Mouse (Mus musculus) CD8-positive naive resting alpha-beta T cell, adult 2 months (primary cell): ENCODE measurements around the gene BC017158.

Source experiments
- DNase-seq, 2 experiments: peaks; one replicate each; pipeline ENCODE4 v3.0.0; 2022; ENCODE audit warnings: low read depth in 2 of 2, low spot score in 2 of 2

The BC017158 gene

GRCm38 (mm10) chr7:128309776-128310175, 11.8 kb upstream of the BC017158 start:
- DNase-seq, result no peak

- no peak for DNase-seq
Observed at GRCm38 (mm10) chr7:128309216-128309615, 11.2 kb upstream of the BC017158 start.

- DNase-seq, result no peak
Observed at GRCm38 (mm10) chr7:128307851-128308250, 9.9 kb upstream of the BC017158 start.

GRCm38 (mm10) chr7:128304907-128305306, 6.9 kb upstream of the BC017158 start:
- no peak for DNase-seq

- no peak for DNase-seq
Observed at GRCm38 (mm10) chr7:128304198-128304597, 6.2 kb upstream of the BC017158 start.

- DNase-seq, result no peak
Observed at GRCm38 (mm10) chr7:128302151-128302550, 4.2 kb upstream of the BC017158 start.

- no peak for DNase-seq
Observed at GRCm38 (mm10) chr7:128300952-128301351, 3.0 kb upstream of the BC017158 start.

GRCm38 (mm10) chr7:128298481-128299342, 742 bp upstream of the BC017158 start:
- DNase-seq, result no peak

- DNase-seq, result no peak
Observed at GRCm38 (mm10) chr7:128297291-128297616, 716 bp downstream of the BC017158 start.

- no peak for DNase-seq
Observed at GRCm38 (mm10) chr7:128296514-128296913, 1.5 kb downstream of the BC017158 start.

- DNase-seq, result no peak
Observed at GRCm38 (mm10) chr7:128294785-128295184, 3.2 kb downstream of the BC017158 start.

- no peak for DNase-seq
Observed at GRCm38 (mm10) chr7:128288923-128289544, 8.9 kb downstream of the BC017158 start.

- DNase-seq, result no peak
Observed at GRCm38 (mm10) chr7:128285060-128285459, 12.9 kb downstream of the BC017158 start.

- DNase-seq, result no peak
Observed at GRCm38 (mm10) chr7:128284047-128284446, 13.9 kb downstream of the BC017158 start.

GRCm38 (mm10) chr7:128282532-128283244, 15.3 kb downstream of the BC017158 start:
- no peak for DNase-seq

- no peak for DNase-seq
Observed at GRCm38 (mm10) chr7:128281765-128282164, 16.2 kb downstream of the BC017158 start.

GRCm38 (mm10) chr7:128279750-128280149, 18.2 kb downstream of the BC017158 start:
- no peak for DNase-seq

- no peak for DNase-seq
Observed at GRCm38 (mm10) chr7:128276051-128276450, 21.9 kb downstream of the BC017158 start.

- no peak for DNase-seq
Observed at GRCm38 (mm10) chr7:128271496-128271895, 26.5 kb downstream of the BC017158 start.

GRCm38 (mm10) chr7:128270431-128270850, 27.5 kb downstream of the BC017158 start:
- no peak for DNase-seq

- DNase-seq, result no peak
Observed at GRCm38 (mm10) chr7:128267813-128268212, 30.2 kb downstream of the BC017158 start.

- DNase-seq, result no peak
Observed at GRCm38 (mm10) chr7:128267391-128267790, 30.6 kb downstream of the BC017158 start.
